Mouse (Mus musculus) adrenal gland, postnatal 4 days (tissue): ENCODE measurements around the gene Olfr1419. TPM values are rescaled to one million over a fixed set of nuclear protein-coding genes. Genes with fewer than 3 reads are reported as not detected.

ENCODE experiments used
- microRNA-seq: library from miRNA; unstranded; fragments of <30 nt; microRNA quantifications from one replicate; pipeline ENCODE4 v1.2.0, GENCODE M21; 2021
- total RNA-seq, 2 experiments: library from RNA; stranded (reverse); gene quantifications; 2 replicates each; pipeline ENCODE4 v1.2.3; 2021

Gene Olfr1419
- total RNA-seq, 2 experiments from 2014 or later, result not detected

Small RNAs within 50 kb of the gene (microRNA-seq; reads per million reads assigned to microRNA genes)
- gene Mir6994, result 2.9 reads per million, percentile 5 among the genes with 10 or more reads in this experiment

Other genes starting within 250 kb of the Olfr1419 start
- 1 to 10 TPM in 1 of 2 experiments, under 1 TPM in 1; 0.53 to 1.2 TPM for gene Ms4a3, start 234.3 kb downstream of the Olfr1419 start, total RNA-seq
- gene Oosp2, start 214.5 kb downstream of the Olfr1419 start, total RNA-seq, result not detected
- under 1 TPM in 1 of 2 experiments, not detected in 1; 0.96 TPM for gene Oosp1, start 184.0 kb downstream of the Olfr1419 start, total RNA-seq
- gene Oosp3, start 178.1 kb downstream of the Olfr1419 start, total RNA-seq, result not detected
- gene Gif, start 127.6 kb downstream of the Olfr1419 start, total RNA-seq, result not detected
- gene Mrpl16, start 104.7 kb downstream of the Olfr1419 start, total RNA-seq, result 10 to 100 TPM; 48.8 to 53.8 TPM
- gene Stx3, start 55.7 kb downstream of the Olfr1419 start, total RNA-seq, result 10 to 100 TPM in 1 of 2 experiments, 1 to 10 TPM in 1; 7.9 to 12.2 TPM
- not detected for gene Olfr1417, start 35.9 kb downstream of the Olfr1419 start, total RNA-seq
- not detected for gene Olfr1418, start 14.0 kb downstream of the Olfr1419 start, total RNA-seq
- not detected for gene Olfr1420, start 11.5 kb upstream of the Olfr1419 start, total RNA-seq
- gene Patl1, start 37.3 kb upstream of the Olfr1419 start, total RNA-seq, result 10 to 100 TPM; 36.2 to 38.1 TPM
- 10 to 100 TPM; 71.0 to 74.0 TPM for gene Osbp, start 90.8 kb upstream of the Olfr1419 start, total RNA-seq
- gene Olfr1423, start 166.2 kb upstream of the Olfr1419 start, total RNA-seq, result not detected
- gene Olfr1424, start 187.6 kb upstream of the Olfr1419 start, total RNA-seq, result not detected
- not detected for gene Olfr1425, start 202.6 kb upstream of the Olfr1419 start, total RNA-seq
- gene Olfr1426, start 216.9 kb upstream of the Olfr1419 start, total RNA-seq, result not detected
- not detected for gene Olfr1427, start 228.2 kb upstream of the Olfr1419 start, total RNA-seq
- gene Olfr1428, start 240.8 kb upstream of the Olfr1419 start, total RNA-seq, result not detected
- not detected for gene Olfr76, start 248.1 kb upstream of the Olfr1419 start, total RNA-seq